Mouse (Mus musculus): ENCODE data around the gene Gm17087. TPM values are rescaled to one million over a fixed set of nuclear protein-coding genes. Genes with fewer than 3 reads are reported as not detected.

Gm17087 gene
- polyA plus RNA-seq (2012; rRNA removed), result not detected in 2 replicates

DNA sequence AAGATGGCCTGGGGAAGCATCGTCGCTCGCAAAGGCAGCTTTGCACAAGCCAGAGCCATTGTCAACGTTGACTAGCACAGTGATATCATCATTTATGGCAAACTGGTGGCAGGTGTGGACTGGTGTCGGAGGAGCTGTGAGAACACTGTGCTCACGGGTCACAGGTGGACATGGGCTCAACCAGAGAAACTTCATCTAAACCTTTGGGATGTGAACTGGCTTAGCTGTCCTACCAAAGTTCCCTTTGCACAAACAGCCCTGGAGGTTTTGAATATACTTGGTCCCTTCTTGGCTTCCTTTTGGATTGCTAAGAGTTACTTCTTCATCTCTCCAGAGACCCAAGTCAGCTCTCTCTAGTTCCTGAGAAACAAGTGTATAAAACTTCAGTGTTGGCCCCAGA is at the start of gene Gm17087:
Gene Gm17087 (minus strand): TSS at position 101 of the 400 bp plus-strand sequence.

DNA sequence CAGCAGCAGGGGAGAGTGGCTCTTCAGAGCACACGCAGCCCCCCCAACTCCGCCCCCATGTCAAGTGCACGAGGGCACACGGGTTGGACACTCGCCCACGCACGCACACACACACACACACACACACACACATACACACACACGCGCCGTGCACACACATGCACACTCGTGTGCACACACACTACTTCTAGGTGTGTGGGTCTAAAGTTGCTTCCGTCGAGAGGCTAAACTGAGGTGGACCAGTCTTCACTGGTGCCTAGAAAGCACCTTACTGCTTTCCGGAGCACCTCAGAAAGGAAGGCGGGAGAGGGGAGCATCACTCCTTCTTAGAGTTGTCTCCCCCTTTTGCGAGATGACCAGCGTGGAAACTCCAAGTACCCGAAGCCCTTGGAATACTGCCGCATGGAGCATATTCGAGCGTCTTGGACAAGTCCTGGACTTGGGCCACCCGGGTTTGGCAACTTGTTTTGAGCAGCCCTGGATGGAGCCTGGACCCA is 41.5 kb downstream of the Gm17087 start, which contains the start of gene Pde10a:
Gene Pde10a (plus strand): TSS at position 148 of the 497 bp plus-strand sequence.

Other genes with a start within 250 kb of the Gm17087 start
- 0.55 and 0.56 TPM in 2 replicates for gene Prr18, start 229.5 kb downstream of the Gm17087 start, polyA plus RNA-seq (2012; rRNA removed)
- not detected in 2 replicates for gene T2, start 211.0 kb downstream of the Gm17087 start, polyA plus RNA-seq (2012; rRNA removed)
- not detected in 2 replicates for gene T, start 132.5 kb downstream of the Gm17087 start, polyA plus RNA-seq (2012; rRNA removed)
- 1.1 and 1.7 TPM in 2 replicates for gene Pde10a, start 41.6 kb downstream of the Gm17087 start, polyA plus RNA-seq (2012; rRNA removed)